Mouse (Mus musculus) MEL (cell line): ENCODE measurements around the gene Ccdc106.

ENCODE experiments used
- CTCF ChIP-seq, 3 experiments: IDR thresholded peaks in 2 of 3; conservative IDR thresholded peaks in 1 of 3; 2 replicates each; pipeline ENCODE4 v1.5.1; 2011 to 2012; ENCODE audit warnings: low read length in 3 of 3, low read depth in 2 of 3, mild to moderate bottlenecking in 2 of 3, improper control_type of control experiment in 1 of 3, inconsistent platforms in 1 of 3, mixed read lengths in 1 of 3, moderate library complexity in 1 of 3; ENCODE audit not compliant: control insufficient read depth in 1 of 3, insufficient read depth in 1 of 3, poor library complexity in 1 of 3, severe bottlenecking in 1 of 3
- EP300 ChIP-seq, 2 experiments: IDR thresholded peaks; 2 replicates each; pipeline ENCODE4 v1.6.1; 2011; ENCODE audit warnings: improper control_type of control experiment in 2 of 2, low read length in 2 of 2, low read depth in 1 of 2, mild to moderate bottlenecking in 1 of 2
- MAFK ChIP-seq: IDR thresholded peaks from 2 replicates; pipeline ENCODE4 v1.6.1; 2011; ENCODE audit warnings: low read depth, mild to moderate bottlenecking, low read length, improper control_type of control experiment, borderline replicate concordance
- NELFE ChIP-seq: IDR thresholded peaks from 2 replicates; pipeline ENCODE4 v1.6.1; 2011; ENCODE audit warnings: low read depth, low read length, improper control_type of control experiment
- POLR2A ChIP-seq, 2 experiments: IDR thresholded peaks; 2 replicates each; pipeline ENCODE4 v1.6.1; 2011 to 2012; ENCODE audit warnings: low read length in 2 of 2, mild to moderate bottlenecking in 2 of 2, control low read depth in 1 of 2, improper control_type of control experiment in 1 of 2, low read depth in 1 of 2, moderate library complexity in 1 of 2; ENCODE audit not compliant: control insufficient read depth in 1 of 2, insufficient read depth in 1 of 2, poor library complexity in 1 of 2
- TCF12 ChIP-seq: IDR thresholded peaks from 2 replicates; pipeline ENCODE4 v1.6.1; 2014; ENCODE audit warnings: low read depth, mild to moderate bottlenecking, inconsistent platforms, low read length, improper control_type of control experiment, moderate library complexity
- ZC3H11A ChIP-seq: IDR thresholded peaks from 2 replicates; pipeline ENCODE4 v1.6.1; 2012; ENCODE audit warnings: low read depth, mild to moderate bottlenecking, inconsistent platforms, low read length, improper control_type of control experiment
- ZKSCAN1 ChIP-seq: IDR thresholded peaks from 2 replicates; pipeline ENCODE4 v1.6.1; 2012; ENCODE audit warnings: low read depth, mild to moderate bottlenecking, inconsistent platforms, low read length, improper control_type of control experiment, moderate library complexity

DNA sequence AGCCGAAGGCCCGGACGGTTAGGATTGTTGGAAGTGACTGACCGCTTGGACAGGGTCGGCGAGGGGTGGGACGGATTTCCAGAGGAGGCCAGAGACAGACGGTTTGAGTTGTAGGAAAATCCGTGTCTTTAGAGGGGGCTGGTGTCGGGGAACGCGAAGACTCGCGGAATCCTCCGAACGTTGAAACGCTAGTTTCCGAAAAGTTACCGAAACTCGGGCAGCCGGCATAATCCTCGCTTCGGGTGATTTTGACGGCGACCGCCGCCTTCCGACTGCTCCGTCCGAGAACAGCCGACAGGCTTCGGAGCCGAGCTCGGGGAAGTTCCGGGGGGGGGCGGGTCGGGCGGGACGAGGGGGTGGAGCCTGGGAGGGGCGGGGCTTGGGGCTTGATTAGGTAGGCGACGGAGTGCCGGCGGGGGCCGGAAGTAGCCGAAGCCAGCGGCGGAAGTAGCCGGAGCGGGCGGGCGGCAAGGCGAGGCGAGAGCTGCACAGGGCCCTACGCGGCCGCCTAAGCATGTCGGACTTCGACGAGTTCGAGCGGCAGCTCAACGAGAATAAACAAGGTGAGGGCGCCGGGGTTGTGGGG lies 41.5 kb downstream of the Ccdc106 start, which contains the start of gene U2af2:
- TF ChIP-seq POLR2A (IDR thresholded peaks at IDR 0.05; ENCODE audit: control insufficient read depth in 1 of 2, insufficient read depth in 1 of 2, low read depth in 1 of 2, low read length in 2 of 2, poor library complexity in 1 of 2) (peak in 1 of 2 experiments; percentile 76; a peak in 3 of 4 replicates), MAFK (no peak), ZC3H11A (no peak), EP300 (IDR thresholded peaks at IDR 0.05; ENCODE audit: low read depth in 1 of 2, low read length in 2 of 2) (no peak), CTCF (IDR thresholded peaks at IDR 0.05 in 2 of 3, conservative IDR thresholded peaks at IDR 0.05 in 1 of 3; ENCODE audit: control insufficient read depth in 1 of 3, insufficient read depth in 1 of 3, low read depth in 2 of 3, low read length in 3 of 3, poor library complexity in 1 of 3, severe bottlenecking in 1 of 3) (no peak), ZKSCAN1 (no peak), NELFE (peak; percentile 39; the same call in 1 of the 2 replicates), TCF12 (no peak)
